Mouse (Mus musculus) kidney, adult 10 weeks (tissue): ENCODE data around the gene Kat8. TPM values are rescaled to one million over a fixed set of nuclear protein-coding genes. Genes with fewer than 3 reads are reported as not detected.

Experiments
- polyA plus RNA-seq: library from polyadenylated mRNA; stranded (reverse); fragments of 350-450 nt; fragmentation: Illumina TruSeq; extraction: RNeasy Lipid Tissue Mini Kit (QIAGEN cat#74804); gene quantifications from one replicate; pipeline ENCODE4 v1.2.3, GENCODE M21; 2014; ENCODE audit warnings: low read depth, low replicate concordance

The Kat8 gene
- 6.3 TPM for polyA plus RNA-seq

DNA sequence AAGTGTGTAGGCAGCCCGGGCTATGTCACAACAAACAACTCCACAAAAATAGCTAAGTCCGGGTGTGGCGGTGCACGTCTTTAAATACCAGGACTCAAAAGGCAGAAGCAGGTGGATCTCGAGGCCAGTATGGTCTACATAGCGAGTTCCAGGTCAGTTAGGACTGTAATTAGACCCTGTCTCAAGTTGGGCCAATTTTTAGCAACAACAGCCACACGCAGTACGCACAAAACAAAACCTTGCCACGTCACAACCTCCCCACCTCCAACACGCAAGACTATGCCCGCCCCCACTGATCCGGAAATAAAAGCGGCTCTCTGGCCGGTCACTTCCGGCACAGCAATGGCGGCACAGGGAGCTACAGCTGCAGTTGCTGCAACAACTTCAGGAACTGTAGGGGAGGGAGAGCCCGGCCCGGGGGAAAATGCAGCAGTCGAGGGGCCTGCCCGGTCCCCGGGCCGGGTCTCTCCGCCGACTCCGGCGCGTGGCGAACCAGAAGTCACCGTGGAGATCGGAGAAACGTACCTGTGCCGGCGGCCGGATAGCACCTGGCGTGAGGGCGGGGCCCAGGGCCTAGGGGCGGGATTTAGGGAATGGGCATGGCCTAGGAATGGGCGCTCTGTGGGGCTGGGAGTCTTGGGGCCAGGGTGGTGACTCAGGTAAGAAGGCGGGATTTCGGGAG, at the start of gene Kat8:
Kat8 (plus strand) TSS at position 327 of the 682 bp plus-strand sequence.

DNA sequence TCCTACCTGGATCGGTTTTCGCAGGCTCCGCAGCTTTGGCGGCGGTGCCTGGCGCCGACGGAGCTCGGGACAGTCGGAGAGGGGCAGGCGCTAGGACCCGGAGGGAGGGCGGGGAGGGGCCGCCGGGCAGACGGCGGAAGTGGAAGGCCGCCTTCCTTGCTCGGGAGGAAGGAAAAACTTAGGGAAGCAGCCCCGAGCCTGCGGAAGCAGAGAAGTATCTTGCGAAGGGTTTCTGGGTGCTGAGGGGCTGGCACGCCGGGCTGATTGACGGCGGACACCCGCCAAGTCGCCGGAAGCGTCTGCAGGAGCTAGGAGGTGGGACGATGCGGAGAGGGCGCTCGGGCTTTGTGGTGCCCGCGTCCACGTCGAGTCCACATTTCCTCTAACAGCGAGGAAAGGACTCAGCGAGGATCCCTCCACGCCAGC, 36.3 kb upstream of the Kat8 start, which contains the start of gene Zfp646:
Zfp646 (plus strand) TSS at position 181 of the 426 bp plus-strand sequence.

DNA sequence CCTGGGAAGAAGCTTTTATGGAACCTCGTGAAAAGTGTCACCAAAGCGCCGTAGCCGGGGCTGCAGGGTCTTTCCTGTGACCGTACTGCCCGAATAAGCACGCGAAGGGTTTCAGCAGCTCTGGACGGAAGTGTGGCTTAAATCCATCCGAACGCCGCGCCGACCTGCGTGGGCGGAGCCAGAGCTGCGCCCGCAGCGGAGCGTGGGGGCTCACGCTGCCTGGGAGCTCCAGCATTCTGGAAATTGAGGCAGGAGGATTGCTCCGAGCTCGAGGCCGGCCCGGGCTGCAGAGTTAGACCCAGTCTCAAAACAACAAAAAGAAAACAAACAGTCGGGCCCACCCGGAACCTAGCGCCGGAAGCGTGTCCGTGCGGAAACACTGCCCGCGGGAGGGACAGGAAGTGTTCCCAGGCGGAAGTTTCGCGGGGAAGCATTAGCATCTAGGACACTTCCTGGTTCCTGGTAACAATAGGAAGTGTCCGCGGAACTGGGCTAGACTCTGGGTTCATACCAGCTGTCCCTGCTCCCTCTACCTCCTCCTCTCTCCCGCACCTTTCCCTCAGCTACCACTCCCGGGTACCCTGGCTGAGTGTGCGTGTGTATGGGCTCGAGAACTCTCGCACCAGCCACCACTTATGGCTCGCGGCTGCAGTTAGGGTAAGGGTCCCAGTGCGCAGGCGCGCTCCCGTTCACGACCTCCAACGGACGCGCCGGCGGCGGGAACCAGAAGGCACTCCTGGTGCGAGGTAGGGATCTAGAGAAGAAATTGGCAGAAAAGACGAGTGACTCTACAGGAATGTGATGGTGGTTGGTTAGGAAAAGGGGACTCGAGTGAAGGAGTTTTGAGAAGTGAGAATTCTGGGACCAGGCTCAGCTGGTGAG, 35.6 kb upstream of the Kat8 start, which contains the start of gene Zfp668:
Zfp668 (minus strand) TSS at position 362 of the 882 bp plus-strand sequence.

DNA sequence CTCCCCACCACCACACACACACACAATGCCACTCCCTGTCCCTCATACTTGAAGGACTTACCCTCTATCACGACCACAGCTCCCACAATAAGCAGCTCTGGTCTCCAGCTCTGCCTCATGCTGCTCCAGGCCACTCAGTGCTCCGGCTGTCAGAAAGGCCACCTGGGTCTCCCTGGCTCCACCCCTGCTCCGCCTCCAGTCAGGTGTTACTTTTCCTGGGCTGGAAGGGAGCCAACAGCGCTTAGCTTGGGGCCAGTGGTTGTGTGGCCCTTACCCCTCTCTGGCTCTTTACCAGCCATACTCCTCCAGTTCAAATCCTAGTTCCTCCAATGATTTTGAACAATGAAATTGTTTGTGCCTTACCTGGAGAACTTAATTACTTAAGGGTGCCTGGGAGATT, 21.5 kb upstream of the Kat8 start, which contains the start of gene Prss53:
Prss53 (minus strand) TSS at position 173 of the 400 bp plus-strand sequence.

DNA sequence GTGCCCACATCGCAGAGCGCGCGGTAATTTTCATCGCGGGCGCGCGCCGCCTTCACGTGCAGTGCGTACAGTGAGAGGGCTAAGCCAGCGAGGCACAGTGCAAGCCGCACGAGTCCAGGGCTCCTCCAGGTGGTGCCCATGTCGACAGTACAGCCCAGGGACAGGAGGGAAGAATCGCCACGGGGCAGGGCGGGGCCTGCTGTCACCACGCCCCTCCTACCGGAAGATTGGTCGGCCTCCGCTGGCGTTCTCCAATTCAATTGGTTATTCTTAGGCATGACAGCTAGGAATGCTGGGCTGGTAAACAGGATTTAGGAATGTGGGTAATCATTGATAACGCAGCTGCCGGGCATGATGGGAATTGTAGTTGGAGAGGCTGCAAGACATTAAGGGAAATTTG, 16.9 kb upstream of the Kat8 start, which contains the start of the genes Gm21974 and Vkorc1:
Gm21974 (minus strand) TSS at position 13 of the 400 bp plus-strand sequence.
Vkorc1 (minus strand) TSS at position 176 of the 400 bp plus-strand sequence.

DNA sequence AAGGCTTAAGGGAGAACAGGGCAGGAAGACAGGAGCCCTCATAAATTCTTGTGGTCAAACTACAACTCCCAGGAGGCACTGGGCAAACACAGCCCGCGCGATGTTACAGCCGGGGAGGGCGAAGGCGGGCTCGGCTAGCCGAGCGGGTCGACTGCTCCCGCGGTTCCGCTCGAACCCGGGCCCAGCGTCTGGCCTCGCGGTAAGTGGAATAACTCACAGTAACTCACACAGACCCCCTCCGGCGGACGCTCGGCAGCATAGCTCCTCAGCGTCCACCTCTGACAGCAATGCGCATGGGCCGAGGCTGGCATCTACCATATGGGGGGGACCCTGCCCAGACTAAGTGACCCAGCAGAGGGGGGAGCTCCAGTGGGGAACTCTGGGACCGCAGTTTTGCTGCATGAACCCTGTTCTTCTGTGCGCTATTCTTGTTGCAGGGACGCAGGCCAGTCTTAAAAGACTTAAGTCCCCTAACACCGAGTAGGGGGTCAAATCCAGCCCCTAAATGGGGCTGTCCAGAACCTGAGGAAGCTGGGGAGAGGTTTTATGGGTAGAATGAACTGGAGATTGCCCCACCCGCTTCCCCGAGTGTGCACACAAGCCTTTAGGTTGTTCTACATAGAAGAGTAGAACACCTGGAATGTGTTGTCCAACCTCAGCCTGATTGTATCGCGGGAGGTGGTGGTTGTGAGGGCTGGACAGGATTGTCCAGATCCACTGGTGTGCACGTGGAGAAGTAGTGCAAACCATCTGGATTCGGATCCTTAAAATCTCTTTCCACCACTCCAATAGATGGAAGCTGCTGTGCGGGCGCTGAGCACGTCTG, 8.1 kb upstream of the Kat8 start, which contains the start of gene Bckdk:
Bckdk (plus strand) TSS at position 112 of the 826 bp plus-strand sequence.

DNA sequence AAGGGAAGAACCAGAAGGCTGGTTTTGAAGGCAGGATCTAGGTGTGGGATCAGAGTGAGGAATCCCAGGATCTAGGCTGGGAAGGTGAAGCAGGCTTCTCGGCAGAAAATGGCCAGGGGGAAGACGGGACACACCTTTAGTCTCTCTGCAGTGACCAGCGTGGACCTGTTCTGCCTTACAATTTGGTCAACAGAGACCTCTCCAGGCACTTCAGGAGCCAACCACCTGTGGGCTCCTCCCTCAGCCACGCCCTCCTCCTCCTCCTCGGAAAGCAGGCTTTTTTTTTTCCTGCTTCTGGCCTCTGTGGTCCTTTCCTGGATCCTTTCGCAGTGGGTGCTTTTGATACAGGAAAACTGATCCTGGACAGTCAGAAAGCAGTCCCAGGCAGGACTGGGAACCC, 17.6 kb downstream of the Kat8 start, which contains the start of gene Prss8:
Prss8 (minus strand) TSS at position 182 of the 400 bp plus-strand sequence.

DNA sequence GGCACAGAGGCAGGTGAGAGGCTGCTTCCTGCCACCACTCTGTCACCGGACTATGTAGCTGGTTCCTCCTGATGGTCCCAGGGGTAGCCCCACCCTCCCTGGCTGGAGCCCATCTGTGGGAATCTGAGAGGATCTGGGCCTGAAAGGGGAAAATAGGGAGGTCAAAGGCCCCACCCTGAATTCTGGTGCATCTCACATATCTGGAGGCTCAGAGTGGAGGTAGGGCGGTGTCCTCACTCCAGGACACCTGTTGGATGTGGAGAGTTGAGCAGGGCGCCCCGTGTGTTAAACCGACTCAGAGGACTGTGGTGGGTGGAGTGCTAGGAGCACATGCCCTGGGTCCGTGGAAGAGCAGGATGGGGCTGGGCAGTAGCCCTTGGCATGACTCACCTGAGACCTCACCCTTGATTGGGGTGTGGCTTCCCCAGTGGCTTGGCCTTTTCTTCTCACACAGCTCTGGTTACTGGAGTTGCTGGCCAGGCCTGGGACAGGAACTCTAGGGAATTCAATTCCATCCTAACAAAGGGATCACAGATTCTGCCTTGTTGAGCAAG, 34.2 kb downstream of the Kat8 start, which contains the start of gene Prss36:
Prss36 (minus strand) TSS at position 256 of the 554 bp plus-strand sequence.

DNA sequence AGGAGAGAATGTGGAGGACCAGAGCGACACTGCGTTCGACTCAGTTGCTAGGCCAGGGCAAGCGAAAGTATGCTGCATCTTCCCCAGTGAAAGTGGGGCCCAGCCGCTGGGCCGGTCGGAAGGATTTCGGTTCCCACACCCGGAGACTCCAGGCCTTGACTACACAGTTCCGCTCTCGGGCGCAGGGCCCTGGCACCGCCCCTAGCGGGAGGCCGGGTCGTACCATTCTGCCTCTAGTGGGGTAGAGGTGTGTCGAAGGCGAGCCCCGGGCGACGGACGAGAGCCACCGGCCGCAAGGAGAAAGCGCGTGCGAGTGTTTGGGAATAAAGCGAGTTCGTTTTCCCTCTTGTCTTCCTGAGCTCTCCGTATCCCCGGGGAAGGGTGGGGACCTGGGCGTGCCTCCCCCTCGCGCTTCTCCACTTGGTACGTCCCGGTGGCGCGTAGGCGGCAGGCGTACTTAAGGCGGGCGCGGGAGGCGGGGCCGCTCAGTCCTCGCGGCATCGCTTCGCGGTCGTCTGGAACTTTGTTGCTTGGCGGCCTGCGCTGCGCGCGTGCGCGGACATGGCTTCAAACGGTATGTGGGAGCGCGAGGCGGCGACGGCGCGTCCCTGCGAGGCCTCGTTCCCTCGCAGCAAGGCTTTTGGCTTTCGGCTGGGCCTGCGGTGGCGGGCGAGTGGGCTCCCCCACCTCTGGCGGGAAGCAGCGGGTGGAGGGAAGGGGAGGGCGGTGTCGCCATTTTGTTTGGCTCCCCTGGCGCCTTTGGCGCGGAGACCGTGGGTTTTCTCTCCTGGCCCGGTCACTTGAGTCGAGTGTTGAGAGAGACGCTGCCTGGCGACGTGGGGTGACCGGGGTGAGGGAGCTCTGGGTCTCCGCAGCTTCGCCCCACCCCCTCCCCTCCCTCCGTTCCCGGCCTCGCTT, 54.9 kb downstream of the Kat8 start, which contains the start of gene Fus:
Fus (plus strand) TSS at position 454 of the 918 bp plus-strand sequence.

Other genes starting within 250 kb of the Kat8 start
- 1.6 TPM for gene Bcl7c, start 203.6 kb upstream of the Kat8 start, polyA plus RNA-seq
- 6.3 TPM for gene Ctf1, start 199.8 kb upstream of the Kat8 start, polyA plus RNA-seq
- gene Ctf2, start 180.3 kb upstream of the Kat8 start, polyA plus RNA-seq: not detected
- 0.28 TPM for gene Fbxl19, start 168.0 kb upstream of the Kat8 start, polyA plus RNA-seq
- 3.0 TPM for gene Orai3, start 142.7 kb upstream of the Kat8 start, polyA plus RNA-seq
- gene Setd1a, start 135.8 kb upstream of the Kat8 start, polyA plus RNA-seq: 4.2 TPM
- gene Gm49388, start 126.9 kb upstream of the Kat8 start, polyA plus RNA-seq: not detected
- gene Hsd3b7, start 111.9 kb upstream of the Kat8 start, polyA plus RNA-seq: 9.7 TPM
- gene Stx4a, start 88.2 kb upstream of the Kat8 start, polyA plus RNA-seq: 8.2 TPM
- gene Stx1b, start 88.0 kb upstream of the Kat8 start, polyA plus RNA-seq: 0.16 TPM
- 4.8 TPM for gene Zfp646, start 36.3 kb upstream of the Kat8 start, polyA plus RNA-seq
- gene Zfp668, start 35.7 kb upstream of the Kat8 start, polyA plus RNA-seq: 0.77 TPM
- 0.20 TPM for gene Prss53, start 21.5 kb upstream of the Kat8 start, polyA plus RNA-seq
- not detected for gene Gm21974, start 17.1 kb upstream of the Kat8 start, polyA plus RNA-seq
- gene Vkorc1, start 16.9 kb upstream of the Kat8 start, polyA plus RNA-seq: 72.8 TPM
- gene Bckdk, start 8.4 kb upstream of the Kat8 start, polyA plus RNA-seq: 4.9 TPM
- 4.9 TPM for gene Prss8, start 17.6 kb downstream of the Kat8 start, polyA plus RNA-seq
- gene Prss36, start 34.2 kb downstream of the Kat8 start, polyA plus RNA-seq: not detected
- gene Fus, start 54.9 kb downstream of the Kat8 start, polyA plus RNA-seq: 363 TPM
- 6.6 TPM for gene Pycard, start 81.4 kb downstream of the Kat8 start, polyA plus RNA-seq
- not detected for gene Trim72, start 91.4 kb downstream of the Kat8 start, polyA plus RNA-seq
- gene Itgam, start 150.1 kb downstream of the Kat8 start, polyA plus RNA-seq: 0.69 TPM
- not detected for gene Gm49368, start 150.2 kb downstream of the Kat8 start, polyA plus RNA-seq
- 0.93 TPM for gene Itgax, start 217.0 kb downstream of the Kat8 start, polyA plus RNA-seq
- not detected for gene Itgad, start 241.9 kb downstream of the Kat8 start, polyA plus RNA-seq